Mouse (Mus musculus): Measurements from ENCODE around the gene Uqcrc2. TPM values are rescaled to one million over a fixed set of nuclear protein-coding genes. Genes with fewer than 3 reads are reported as not detected.
A peak's percentile ranks its signal among the peaks of the same experiment; 100 is the strongest.

Gene Uqcrc2
- polyA plus RNA-seq, 1 experiment from 2014 or later, result 222 TPM

GRCm38 (mm10) chr7:120662079-120662478 lies 27.1 kb downstream of the Uqcrc2 start:
- 95% methylated on average over 4 of the region's 4 CpGs for WGBS
- ATAC-seq (ENCODE audit: low FRiP score, low read depth), result no peak
- Histone ChIP-seq H3K4me3 (no peak overlapping the region), H3K27me3 (no peaks in the 10 kb centered on the region), H3K9me3 (no peaks in the 10 kb centered on the region), H3K4me1 (replicated peaks) (no peaks in the 10 kb centered on the region), H3K4me2 (no peak overlapping the region), H3K36me3 (peaks cover 27% of the 10 kb centered on the region), H3K27ac (replicated peaks) (no peak overlapping the region), H3K9ac (no peak overlapping the region)

GRCm38 (mm10) chr7:120670153-120670875 lies 35.3 kb downstream of the Uqcrc2 start, which contains the start of gene Pdzd9:
Gene Pdzd9 (minus strand): TSS chr7:120670343.
- no peaks in the 10 kb centered on the region for H3K36me3 ChIP-seq
- no peak within 1 kb of the TSS for H3K27ac ChIP-seq (replicated peaks)
- H3K4me1 ChIP-seq (replicated peaks), result no peaks in the 10 kb centered on the region; the same call in 1 of the 2 replicates
- 20% methylated on average over 14 of the region's 14 CpGs for WGBS
- no peak within 1 kb of the TSS for H3K4me2 ChIP-seq
- no peak within 1 kb of the TSS for H3K9ac ChIP-seq
- H3K27me3 ChIP-seq, result no peaks in the 10 kb centered on the region
- no peaks in the 10 kb centered on the region for H3K9me3 ChIP-seq
- H3K4me3 ChIP-seq, result no peak within 1 kb of the TSS
- ATAC-seq (ENCODE audit: low FRiP score, low read depth), result peak; percentile 80

- no peak overlapping the region for H3K9ac ChIP-seq
- no peaks in the 10 kb centered on the region for H3K9me3 ChIP-seq
- no peak for ATAC-seq (ENCODE audit: low FRiP score, low read depth)
- no peak overlapping the region for H3K27ac ChIP-seq (replicated peaks)
- no peak overlapping the region for H3K4me3 ChIP-seq
- H3K27me3 ChIP-seq, result no peaks in the 10 kb centered on the region
- H3K4me2 ChIP-seq, result no peak overlapping the region
- WGBS, result 81% methylated on average over 2 of the region's 2 CpGs
- H3K4me1 ChIP-seq (replicated peaks), result peaks cover 5% of the 10 kb centered on the region
- H3K36me3 ChIP-seq, result no peaks in the 10 kb centered on the region
Observed at GRCm38 (mm10) chr7:120671271-120671670, 36.3 kb downstream of the Uqcrc2 start.

GRCm38 (mm10) chr7:120677001-120677643 lies 42.1 kb downstream of the Uqcrc2 start, which contains the start of gene Mosmo:
Gene Mosmo (plus strand): TSS chr7:120677618.
- Histone ChIP-seq H3K27ac (replicated peaks) (peak within 1 kb of the TSS; percentile 79), H3K4me3 (peak within 1 kb of the TSS; percentile 87), H3K9ac (peak within 1 kb of the TSS; percentile 89), H3K27me3 (no peaks in the 10 kb centered on the region), H3K36me3 (no peaks in the 10 kb centered on the region), H3K4me2 (peak within 1 kb of the TSS; percentile 76), H3K9me3 (no peaks in the 10 kb centered on the region), H3K4me1 (replicated peaks) (peaks cover 39% of the 10 kb centered on the region)
- peak; percentile 96 for ATAC-seq (ENCODE audit: low FRiP score, low read depth)
- WGBS, result under 1% methylated on average over 40 of the region's 44 CpGs

GRCm38 (mm10) chr7:120677764-120678531 lies 43.0 kb downstream of the Uqcrc2 start:
- H3K4me3 ChIP-seq, result peak overlapping the region; percentile 87
- WGBS, result 1% methylated on average over 42 of the region's 42 CpGs
- H3K27me3 ChIP-seq, result no peaks in the 10 kb centered on the region
- peak overlapping the region; percentile 79 for H3K27ac ChIP-seq (replicated peaks)
- no peaks in the 10 kb centered on the region for H3K9me3 ChIP-seq
- peaks cover 39% of the 10 kb centered on the region for H3K4me1 ChIP-seq (replicated peaks)
- no peaks in the 10 kb centered on the region for H3K36me3 ChIP-seq
- H3K4me2 ChIP-seq, result peak overlapping the region; percentile 76
- peak; percentile 73 for ATAC-seq (ENCODE audit: low FRiP score, low read depth)
- peak overlapping the region; percentile 89 for H3K9ac ChIP-seq

GRCm38 (mm10) chr7:120679023-120679422 lies 44.0 kb downstream of the Uqcrc2 start:
- H3K9me3 ChIP-seq, result no peaks in the 10 kb centered on the region
- ATAC-seq (ENCODE audit: low FRiP score, low read depth), result no peak
- H3K27ac ChIP-seq (replicated peaks), result no peak overlapping the region
- no peaks in the 10 kb centered on the region for H3K27me3 ChIP-seq
- peak overlapping the region; percentile 76 for H3K4me2 ChIP-seq
- no peak overlapping the region for H3K9ac ChIP-seq
- peak overlapping the region; percentile 87; the same call in 1 of the 2 replicates for H3K4me3 ChIP-seq
- no peaks in the 10 kb centered on the region for H3K36me3 ChIP-seq
- peaks cover 39% of the 10 kb centered on the region for H3K4me1 ChIP-seq (replicated peaks)
- WGBS, result 57% methylated on average over 8 of the region's 8 CpGs

- Histone ChIP-seq H3K27me3 (no peaks in the 10 kb centered on the region), H3K4me3 (no peak overlapping the region), H3K9ac (no peak overlapping the region), H3K36me3 (no peaks in the 10 kb centered on the region), H3K4me1 (replicated peaks) (peaks cover 34% of the 10 kb centered on the region), H3K4me2 (no peak overlapping the region), H3K27ac (replicated peaks) (no peak overlapping the region), H3K9me3 (no peaks in the 10 kb centered on the region)
- ATAC-seq (ENCODE audit: low FRiP score, low read depth), result no peak
- 76% methylated on average over 4 of the region's 4 CpGs for WGBS
Observed at GRCm38 (mm10) chr7:120682002-120682401, 47.0 kb downstream of the Uqcrc2 start.

GRCm38 (mm10) chr7:120684731-120685161 lies 49.8 kb downstream of the Uqcrc2 start:
- Histone ChIP-seq H3K9ac (no peak overlapping the region), H3K4me3 (no peak overlapping the region), H3K27ac (replicated peaks) (no peak overlapping the region), H3K4me2 (no peak overlapping the region), H3K4me1 (replicated peaks) (peaks cover 16% of the 10 kb centered on the region), H3K9me3 (no peaks in the 10 kb centered on the region), H3K27me3 (no peaks in the 10 kb centered on the region), H3K36me3 (no peaks in the 10 kb centered on the region)
- no peak for ATAC-seq (ENCODE audit: low FRiP score, low read depth)
- 85% methylated on average over 2 of the region's 2 CpGs for WGBS

- Histone ChIP-seq H3K4me1 (replicated peaks) (peaks cover 11% of the 10 kb centered on the region), H3K9me3 (no peaks in the 10 kb centered on the region), H3K36me3 (no peaks in the 10 kb centered on the region), H3K27me3 (no peaks in the 10 kb centered on the region), H3K4me3 (no peak overlapping the region), H3K27ac (replicated peaks) (no peak overlapping the region), H3K9ac (no peak overlapping the region), H3K4me2 (no peak overlapping the region)
- WGBS, result 72% methylated on average over 6 of the region's 6 CpGs
- no peak for ATAC-seq (ENCODE audit: low FRiP score, low read depth)
Observed at GRCm38 (mm10) chr7:120685227-120685626, 50.3 kb downstream of the Uqcrc2 start.

- Histone ChIP-seq H3K9me3 (no peaks in the 10 kb centered on the region), H3K4me1 (replicated peaks) (peaks cover 4% of the 10 kb centered on the region; the same call in 1 of the 2 replicates), H3K27ac (replicated peaks) (no peak overlapping the region), H3K9ac (no peak overlapping the region), H3K4me2 (no peak overlapping the region), H3K4me3 (no peak overlapping the region), H3K36me3 (0 out of 2 replicates have a peak, but pooled peaks cover 5% of the 10 kb centered on the region), H3K27me3 (no peaks in the 10 kb centered on the region)
- WGBS, result 72% methylated on average over 4 of the region's 4 CpGs
- ATAC-seq (ENCODE audit: low FRiP score, low read depth), result no peak
Observed at GRCm38 (mm10) chr7:120690634-120691033, 55.7 kb downstream of the Uqcrc2 start.

GRCm38 (mm10) chr7:120693831-120694375 lies 58.9 kb downstream of the Uqcrc2 start:
- no peak overlapping the region for H3K4me2 ChIP-seq
- WGBS, result 95% methylated on average over 5 of the region's 5 CpGs

More at GRCm38 (mm10) chr7:120693831-120694375, 58.9 kb downstream of the Uqcrc2 start:
- ATAC-seq (ENCODE audit: low FRiP score, low read depth), result no peak
- Histone ChIP-seq H3K36me3 (0 out of 2 replicates have a peak, but pooled peaks cover 5% of the 10 kb centered on the region), H3K4me3 (no peak overlapping the region), H3K4me1 (replicated peaks) (peaks cover 4% of the 10 kb centered on the region; the same call in 1 of the 2 replicates), H3K9ac (no peak overlapping the region), H3K27ac (replicated peaks) (no peak overlapping the region), H3K9me3 (no peaks in the 10 kb centered on the region), H3K27me3 (no peaks in the 10 kb centered on the region)

Data from hindbrain, embryonic 15.5 days (tissue).